Mouse (Mus musculus) liver, postnatal 0 days (tissue): Measurements from ENCODE around the gene Wwox. TPM values are rescaled to one million over a fixed set of nuclear protein-coding genes. Genes with fewer than 3 reads are reported as not detected.

Source experiments
- ATAC-seq: fragments of 200-750 bp; cut with Nextera tagmentation; 2 replicates; pipeline ENCODE4 v1.8.0; 2017; ENCODE audit warnings: mild to moderate bottlenecking, moderate library complexity
- DNase-seq: peaks from one replicate; pipeline ENCODE4 v3.0.0-alpha.2; 2016
- H3K27ac ChIP-seq: fragments of 300-500 bp; sonication (generic); 2 replicates; pipeline ENCODE4 v1.5.1; 2014; ENCODE audit warnings: antibody characterized with exemption, moderate library complexity, mild to moderate bottlenecking, low read depth
- H3K27me3 ChIP-seq: fragments of 300-500 bp; sonication (generic); 2 replicates; pipeline ENCODE4 v1.6.1; 2014; ENCODE audit warnings: low read length, control low read depth, mixed read lengths; ENCODE audit not compliant: insufficient read depth
- H3K36me3 ChIP-seq: fragments of 300-500 bp; sonication (generic); replicated peaks from 2 replicates; pipeline ENCODE4 v1.6.1; 2014; ENCODE audit warnings: mild to moderate bottlenecking, control low read depth, low read length, moderate library complexity, mixed read lengths; ENCODE audit not compliant: insufficient read depth
- H3K4me1 ChIP-seq: fragments of 300-500 bp; sonication (generic); 2 replicates; pipeline ENCODE4 v1.6.1; 2014; ENCODE audit warnings: antibody characterized with exemption, mild to moderate bottlenecking, control low read depth; ENCODE audit not compliant: insufficient read depth
- H3K4me2 ChIP-seq: fragments of 300-500 bp; sonication (generic); 2 replicates; pipeline ENCODE4 v1.6.1; 2014; ENCODE audit warnings: low read depth, mild to moderate bottlenecking, low read length, moderate library complexity, mixed read lengths
- H3K4me3 ChIP-seq: fragments of 300-500 bp; sonication (generic); 2 replicates; pipeline ENCODE4 v1.5.1; 2014; ENCODE audit warnings: low read depth, low read length
- H3K9ac ChIP-seq: fragments of 300-500 bp; sonication (generic); replicated peaks from 2 replicates; pipeline ENCODE4 v1.6.1; 2014; ENCODE audit warnings: mild to moderate bottlenecking, moderate library complexity
- H3K9me3 ChIP-seq: fragments of 300-500 bp; sonication (generic); 2 replicates; pipeline ENCODE4 v1.6.1; 2016; ENCODE audit warnings: mild to moderate bottlenecking, control low read depth, low read length, mixed read lengths
- CTCF ChIP-seq: sonication (generic); IDR thresholded peaks from 2 replicates; pipeline ENCODE4 v1.5.1; 2016; ENCODE audit warnings: antibody characterized with exemption, low read depth
- EP300 ChIP-seq: IDR thresholded peaks from 2 replicates; pipeline ENCODE4 v1.6.1; 2016; ENCODE audit warnings: antibody characterized with exemption, low read depth, mild to moderate bottlenecking
- WGBS: fragments of 180-500 bp; shearing (Covaris S2); extraction: QIAGEN DNeasy Blood & Tissue Kit; methylation state at CpG from one replicate; pipeline ENCODE4 v1.1.7; 2014; ENCODE audit not compliant: insufficient replicate concordance; 5-methylcytosine and 5-hydroxymethylcytosine counted together
- polyA plus RNA-seq: library from polyadenylated mRNA; unstranded; fragments of >200 nt; fragmentation: Nextera tagmentation; extraction: Ambion mirVana; gene quantifications from 2 replicates; pipeline ENCODE4 v1.2.1, GENCODE M21; 2015

Wwox gene
- polyA plus RNA-seq, 1 experiment from 2014 or later: 3.9 TPM

DNA sequence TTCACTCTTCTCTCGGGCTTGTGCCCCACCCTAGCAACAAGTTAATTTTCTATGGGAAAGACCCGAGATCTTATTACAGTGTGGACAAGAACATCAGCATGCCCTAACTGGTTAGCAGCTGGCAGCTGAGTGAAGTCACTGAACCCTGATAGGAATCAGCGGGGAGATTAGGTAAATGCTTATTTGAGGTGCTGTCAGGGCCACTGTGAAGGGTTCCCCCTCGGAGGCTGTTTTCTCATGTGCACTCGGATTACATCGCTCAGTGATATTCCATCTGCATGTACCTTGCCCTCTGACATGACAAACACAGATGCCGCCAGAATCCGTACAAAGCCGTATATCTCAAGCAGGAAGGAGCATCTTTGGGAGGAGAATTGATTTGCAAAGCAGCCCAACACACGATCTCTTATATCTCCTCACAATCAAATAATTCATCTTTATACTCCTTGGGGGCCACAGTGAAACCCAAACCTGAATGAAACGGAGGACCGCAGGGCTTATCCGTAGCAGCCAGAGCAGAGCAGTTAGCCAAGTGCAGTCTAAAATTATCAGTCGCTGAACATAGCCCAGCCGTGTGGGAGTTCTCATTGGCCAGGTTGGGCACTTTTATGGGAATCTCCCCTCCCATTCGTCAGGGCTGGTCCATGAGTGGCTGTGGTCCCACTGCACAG, 519.1 kb downstream of the Wwox start:
- no peaks in the 10 kb centered on the region for H3K4me1 ChIP-seq
- DNase-seq (no peak), ATAC-seq (no peak)
- 73% methylated on average over 16 of the region's 16 CpGs for WGBS
- no peak overlapping the region for H3K9ac ChIP-seq
- TF ChIP-seq EP300 (no peak), CTCF (no peak)
- no peak overlapping the region for H3K27ac ChIP-seq
- no peak overlapping the region for H3K4me3 ChIP-seq
- H3K36me3 ChIP-seq: no peaks in the 10 kb centered on the region
- H3K27me3 ChIP-seq: no peaks in the 10 kb centered on the region
- H3K4me2 ChIP-seq: no peak overlapping the region
- H3K9me3 ChIP-seq: no peaks in the 10 kb centered on the region

DNA sequence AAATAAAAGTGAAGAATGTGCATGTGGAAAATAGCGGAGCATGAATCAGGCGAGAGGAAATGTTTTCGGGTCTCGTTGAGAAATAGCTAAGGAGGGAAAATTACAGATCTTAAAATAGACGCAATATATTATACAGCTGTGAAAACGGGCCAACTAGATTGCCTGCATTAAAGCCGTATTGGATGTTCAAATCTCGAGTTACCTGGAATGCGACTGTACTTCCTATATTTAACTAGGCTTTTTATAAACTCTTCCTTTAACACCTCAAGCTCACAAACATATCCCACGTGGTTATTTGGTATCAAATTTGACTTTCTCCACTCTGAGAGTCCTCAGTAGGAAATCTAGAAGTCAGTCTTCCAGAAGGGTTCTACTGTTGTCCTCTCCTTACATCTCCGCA, 520.0 kb downstream of the Wwox start:
- H3K9ac ChIP-seq: no peak overlapping the region
- ATAC-seq: no peak
- 82% methylated on average over 11 of the region's 11 CpGs for WGBS

DNA sequence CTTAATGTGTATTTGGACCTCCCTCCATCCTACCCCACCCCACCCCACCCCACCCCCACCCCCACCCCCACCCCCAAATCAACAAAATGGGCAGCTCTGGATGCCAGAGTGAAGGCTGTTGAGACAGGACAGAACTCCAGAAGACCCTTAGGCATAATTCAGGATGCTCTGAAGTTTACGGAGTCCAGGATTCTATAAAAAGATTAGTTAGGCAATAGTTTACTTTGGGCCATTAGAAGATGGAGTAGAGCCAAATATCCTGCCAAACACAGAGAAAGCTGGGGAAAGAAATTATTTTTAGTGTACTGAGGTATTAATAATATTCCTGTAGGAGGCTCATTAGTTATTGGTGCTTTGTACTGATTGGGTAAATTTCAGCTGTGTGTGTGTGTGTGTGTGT, 523.0 kb downstream of the Wwox start:
- Histone ChIP-seq H3K27me3 (no peaks in the 10 kb centered on the region), H3K9ac (no peak overlapping the region), H3K4me3 (no peak overlapping the region), H3K4me2 (no peak overlapping the region), H3K27ac (no peak overlapping the region), H3K4me1 (no peaks in the 10 kb centered on the region), H3K9me3 (no peaks in the 10 kb centered on the region), H3K36me3 (no peaks in the 10 kb centered on the region)
- 45% methylated on average over 1 of the region's 1 CpGs for WGBS
- ATAC-seq: no peak
- no peak for DNase-seq
- no peak for TF ChIP-seq CTCF
- no peak for TF ChIP-seq EP300

More for the DNA sequence above, 520.0 kb downstream of the Wwox start:
- Histone ChIP-seq H3K36me3 (no peaks in the 10 kb centered on the region), H3K4me1 (no peaks in the 10 kb centered on the region), H3K27ac (no peak overlapping the region), H3K9me3 (no peaks in the 10 kb centered on the region), H3K27me3 (no peaks in the 10 kb centered on the region), H3K4me3 (no peak overlapping the region), H3K4me2 (no peak overlapping the region)
- DNase-seq: no peak
- TF ChIP-seq EP300 (no peak), CTCF (no peak)

DNA sequence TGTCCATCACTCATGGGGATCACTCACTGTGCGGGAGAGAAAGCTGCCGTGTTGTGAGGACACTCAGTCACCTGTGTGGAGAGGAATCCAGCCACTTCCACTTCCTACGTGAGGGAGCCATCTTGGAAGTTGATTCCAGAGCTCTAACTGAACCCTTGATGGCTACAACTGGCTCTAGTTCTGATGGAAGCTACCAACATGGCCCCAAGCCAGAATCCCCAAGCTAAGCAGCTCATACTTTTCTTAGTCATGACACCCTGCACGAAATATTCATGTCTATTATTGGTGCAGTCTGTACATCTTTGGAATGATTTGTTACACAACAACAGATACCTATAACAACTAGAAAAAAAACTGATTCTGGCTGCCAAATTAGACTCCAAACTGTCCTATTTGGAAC, 523.8 kb downstream of the Wwox start:
- ATAC-seq (no peak), DNase-seq (no peak)
- Histone ChIP-seq H3K9ac (no peak overlapping the region), H3K4me3 (no peak overlapping the region), H3K9me3 (no peaks in the 10 kb centered on the region), H3K27ac (no peak overlapping the region), H3K27me3 (no peaks in the 10 kb centered on the region), H3K4me2 (no peak overlapping the region), H3K4me1 (no peaks in the 10 kb centered on the region), H3K36me3 (no peaks in the 10 kb centered on the region)
- TF ChIP-seq CTCF: no peak
- TF ChIP-seq EP300: no peak
- 79% methylated on average over 4 of the region's 4 CpGs for WGBS

DNA sequence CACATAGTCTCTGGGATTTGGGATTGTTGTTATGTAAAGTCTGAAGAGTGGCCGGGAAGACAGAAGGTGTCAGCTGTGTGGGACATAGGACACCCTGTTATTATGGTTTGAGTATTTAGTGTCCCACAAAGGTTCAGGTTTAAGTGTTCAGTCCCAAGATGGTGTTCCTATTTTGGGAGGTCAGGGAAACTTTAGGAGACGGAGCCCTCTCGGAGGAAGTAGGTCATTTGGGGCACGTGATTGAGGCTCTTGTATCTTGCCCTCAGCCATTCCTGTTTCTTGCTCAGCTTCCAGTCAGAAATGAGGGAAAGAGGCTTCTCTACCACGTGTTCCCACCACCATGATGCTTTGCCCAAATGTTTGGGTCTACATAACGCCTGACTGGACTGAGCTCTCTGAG, 524.8 kb downstream of the Wwox start:
- DNase-seq: no peak
- Histone ChIP-seq H3K9me3 (peaks cover 4% of the 10 kb centered on the region; the same call in 1 of the 2 replicates), H3K27me3 (no peaks in the 10 kb centered on the region), H3K4me1 (no peaks in the 10 kb centered on the region), H3K4me3 (no peak overlapping the region), H3K27ac (no peak overlapping the region), H3K36me3 (no peaks in the 10 kb centered on the region), H3K9ac (no peak overlapping the region), H3K4me2 (no peak overlapping the region)
- no peak for ATAC-seq
- TF ChIP-seq CTCF (no peak), EP300 (no peak)
- WGBS: 76% methylated on average over 6 of the region's 6 CpGs

DNA sequence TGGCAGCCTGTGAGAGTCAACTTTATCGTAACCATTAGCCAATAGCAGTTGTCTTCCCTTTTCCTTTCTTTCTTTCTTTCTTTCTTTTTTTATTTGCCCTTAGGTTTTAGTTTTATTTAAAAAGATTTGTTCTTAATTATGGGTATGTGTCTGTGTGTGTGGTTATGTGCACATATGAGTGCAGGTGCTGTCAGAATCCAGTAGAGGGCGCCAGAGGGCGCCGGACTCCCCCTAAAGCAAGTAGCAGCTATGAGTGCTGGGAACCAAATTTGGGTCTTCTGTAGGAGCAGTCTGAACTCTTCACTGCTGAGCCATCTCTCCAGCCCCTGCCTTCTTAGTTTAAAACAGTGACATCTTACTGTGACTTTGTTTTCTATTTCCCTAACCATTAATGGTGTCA, 529.4 kb downstream of the Wwox start:
- no peak overlapping the region for H3K9ac ChIP-seq
- H3K4me1 ChIP-seq: no peaks in the 10 kb centered on the region
- H3K27me3 ChIP-seq: no peaks in the 10 kb centered on the region
- H3K4me2 ChIP-seq: no peak overlapping the region
- 82% methylated on average over 4 of the region's 4 CpGs for WGBS
- TF ChIP-seq EP300: no peak
- TF ChIP-seq CTCF: peak; percentile 21; the same call in 1 of the 2 replicates
- no peak overlapping the region for H3K4me3 ChIP-seq
- H3K36me3 ChIP-seq: no peaks in the 10 kb centered on the region
- ATAC-seq: no peak
- no peak for DNase-seq
- peaks cover 4% of the 10 kb centered on the region; the same call in 1 of the 2 replicates for H3K9me3 ChIP-seq
- no peak overlapping the region for H3K27ac ChIP-seq

DNA sequence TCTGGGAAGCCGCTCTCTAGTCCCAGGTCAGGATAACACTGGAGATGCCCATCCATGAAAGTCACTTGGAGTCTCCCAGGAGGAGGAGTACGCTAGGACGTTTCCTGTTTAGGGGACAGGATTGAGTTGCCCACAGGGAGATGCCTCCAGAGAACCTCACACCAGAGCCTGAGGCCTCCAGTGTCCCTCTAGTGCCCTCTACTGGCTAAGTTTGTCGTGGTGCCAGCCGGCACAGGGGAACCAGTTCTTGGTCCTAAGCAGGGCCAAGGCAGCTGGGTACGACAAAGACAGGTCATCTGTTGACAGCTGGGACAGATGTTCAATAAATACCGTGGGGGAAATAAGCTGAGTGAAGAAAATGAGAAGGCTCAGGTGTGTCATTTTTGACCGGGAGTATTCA, 531.9 kb downstream of the Wwox start:
- WGBS: 27% methylated on average over 8 of the region's 8 CpGs

More for the DNA sequence above, 531.9 kb downstream of the Wwox start:
- Histone ChIP-seq H3K27me3 (no peaks in the 10 kb centered on the region), H3K9ac (no peak overlapping the region), H3K9me3 (peaks cover 4% of the 10 kb centered on the region; the same call in 1 of the 2 replicates), H3K4me2 (no peak overlapping the region), H3K27ac (no peak overlapping the region), H3K36me3 (no peaks in the 10 kb centered on the region), H3K4me3 (no peak overlapping the region), H3K4me1 (no peaks in the 10 kb centered on the region)
- DNase-seq (peak; percentile 78), ATAC-seq (peak; percentile 44; the same call in 1 of the 2 replicates)
- peak; percentile 94 for TF ChIP-seq CTCF
- no peak for TF ChIP-seq EP300
